Mouse (Mus musculus): ENCODE measurements around the gene Cxcr2. TPM values are rescaled to one million over a fixed set of nuclear protein-coding genes. Genes with fewer than 3 reads are reported as not detected.
"Not testable (repeated sequence)": the region's sequence is repeated elsewhere in the genome, so short reads cannot be mapped to it uniquely, and the experiment has no call there.

Cxcr2 gene
- total RNA-seq, 4 experiments from 2014 or later = 0.10 TPM; not detected in 3

DNA sequence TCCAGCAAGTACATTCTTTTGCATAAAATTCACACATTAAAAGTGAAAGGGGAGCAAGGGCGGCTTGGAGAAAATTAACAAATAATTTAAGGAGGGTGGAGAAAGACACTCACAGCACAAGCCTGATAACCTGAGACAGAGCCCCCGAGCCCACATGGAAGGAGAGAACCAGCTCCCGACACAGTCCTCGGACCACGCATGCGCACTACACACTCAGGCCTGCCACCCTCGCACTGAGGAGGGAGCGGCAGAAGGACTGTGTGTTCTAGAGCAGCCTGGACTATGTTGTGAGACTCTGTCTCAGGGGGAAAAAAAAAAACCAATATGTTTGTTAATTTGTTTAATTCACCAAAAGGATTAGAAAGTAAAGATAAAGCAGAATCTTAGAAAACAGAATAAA lies 12.0 kb upstream of the Cxcr2 start:
- DNase-seq = no peak

DNA sequence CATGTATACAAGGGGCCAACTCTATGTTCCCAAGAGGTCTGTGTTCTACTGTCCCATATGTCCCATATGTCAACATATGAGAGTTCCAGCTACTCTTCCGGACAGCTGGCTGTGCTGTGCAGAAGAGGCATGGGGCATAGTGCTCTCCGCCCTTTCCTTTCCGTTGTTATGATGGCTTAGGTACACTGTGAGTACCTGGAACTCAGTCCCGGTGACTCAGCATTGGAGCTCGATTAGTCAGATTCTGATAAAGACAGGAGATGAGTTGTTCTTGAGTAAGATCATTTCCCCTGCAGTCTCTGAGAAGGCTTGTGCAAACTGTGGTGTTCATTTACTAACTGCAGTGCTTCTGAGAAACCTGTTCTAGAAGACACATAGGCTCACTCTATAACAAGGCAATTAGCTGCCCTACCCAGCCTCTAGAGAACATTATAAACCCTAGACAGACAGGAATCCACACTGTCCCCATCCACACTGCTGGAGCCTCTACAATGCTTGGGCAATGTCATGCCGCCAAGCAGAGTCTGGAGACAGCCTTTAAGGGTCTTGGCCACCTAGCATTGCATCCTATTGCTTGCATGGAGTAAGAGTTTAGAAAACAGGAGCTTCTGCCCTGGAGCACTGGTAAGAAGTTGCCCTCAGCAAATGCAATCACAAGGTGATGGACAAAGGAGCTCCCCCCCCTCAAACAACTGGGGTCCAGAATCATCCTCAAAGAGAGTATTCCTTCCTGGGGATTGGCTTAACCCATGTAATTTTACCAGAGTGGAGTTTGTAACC lies 4.5 kb upstream of the Cxcr2 start:
- DNase-seq = no peak

- no peak for DNase-seq
These were observed 3.7 kb upstream of the Cxcr2 start for GRCm38 (mm10) chr1:74150101-74150500.

- no peak for DNase-seq
These were observed 2.7 kb upstream of the Cxcr2 start for GRCm38 (mm10) chr1:74151091-74151490.

GRCm38 (mm10) chr1:74155435-74156012 lies 1.7 kb downstream of the Cxcr2 start:
- no peak for DNase-seq

GRCm38 (mm10) chr1:74156381-74156910 lies 2.7 kb downstream of the Cxcr2 start:
- DNase-seq = no peak

GRCm38 (mm10) chr1:74159613-74160012 lies 5.8 kb downstream of the Cxcr2 start:
- DNase-seq = not testable (repeated sequence)

- no peak for DNase-seq
These were observed 6.2 kb downstream of the Cxcr2 start for GRCm38 (mm10) chr1:74160036-74160435.

GRCm38 (mm10) chr1:74167136-74167535 lies 13.3 kb downstream of the Cxcr2 start:
- no peak for DNase-seq

DNA sequence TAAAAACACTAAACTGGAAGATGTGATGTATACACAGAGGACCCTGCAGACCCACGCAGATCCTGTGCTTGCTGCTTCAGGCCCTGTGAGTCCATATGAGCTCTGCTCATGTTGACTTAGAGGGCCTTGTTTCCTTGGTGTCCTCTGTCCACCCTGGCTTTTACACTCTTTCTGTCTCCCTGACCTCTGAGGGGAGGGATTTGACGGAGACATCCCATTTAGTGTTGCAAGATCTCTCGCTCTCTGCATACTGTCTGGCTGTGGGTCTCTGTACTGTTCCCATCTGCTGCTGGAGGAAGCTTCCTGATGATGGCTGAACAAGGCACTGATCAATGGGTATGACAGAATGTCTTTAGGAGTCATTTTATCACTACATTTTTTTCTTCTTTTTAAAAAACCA lies 15.9 kb downstream of the Cxcr2 start:
- DNase-seq = no peak

DNA sequence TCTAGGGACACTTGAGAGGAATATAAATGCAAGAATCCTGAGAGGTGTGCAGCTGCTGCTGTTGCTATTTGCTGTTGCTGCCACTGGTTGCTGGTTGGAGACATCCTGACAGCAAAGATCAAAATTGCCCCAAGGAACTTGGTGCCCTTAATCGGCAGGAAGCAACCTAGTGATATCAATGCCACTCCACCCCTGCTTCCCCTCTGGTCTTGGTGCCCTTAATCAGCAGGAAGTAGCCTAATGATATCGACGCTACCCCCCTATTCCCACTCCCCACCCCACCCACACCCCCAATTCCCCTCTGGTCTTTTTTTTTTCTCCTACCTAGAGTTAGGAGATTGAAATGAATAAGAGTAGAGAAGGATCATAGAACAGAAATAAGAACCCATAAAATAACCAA lies 18.9 kb downstream of the Cxcr2 start:
- no peak for DNase-seq

DNA sequence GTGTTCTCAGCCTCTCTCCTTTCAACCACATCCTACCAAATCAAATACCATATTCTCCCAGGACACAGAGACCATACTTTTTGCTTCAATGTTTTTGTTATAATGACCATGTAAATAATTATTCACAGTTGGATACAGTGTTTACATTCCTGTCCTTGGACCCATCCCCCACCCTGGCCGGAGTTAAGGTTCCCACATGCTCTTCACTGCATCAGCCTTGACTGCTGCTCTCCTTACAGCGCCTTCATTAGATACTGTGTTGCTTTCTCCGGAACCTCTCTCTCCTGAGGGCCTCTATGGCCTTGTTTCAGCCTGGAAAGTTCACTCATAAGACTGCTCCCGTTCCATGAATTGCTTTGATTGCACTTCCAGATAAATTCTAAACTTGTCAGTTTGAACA lies 21.9 kb downstream of the Cxcr2 start:
- DNase-seq = no peak

DNA sequence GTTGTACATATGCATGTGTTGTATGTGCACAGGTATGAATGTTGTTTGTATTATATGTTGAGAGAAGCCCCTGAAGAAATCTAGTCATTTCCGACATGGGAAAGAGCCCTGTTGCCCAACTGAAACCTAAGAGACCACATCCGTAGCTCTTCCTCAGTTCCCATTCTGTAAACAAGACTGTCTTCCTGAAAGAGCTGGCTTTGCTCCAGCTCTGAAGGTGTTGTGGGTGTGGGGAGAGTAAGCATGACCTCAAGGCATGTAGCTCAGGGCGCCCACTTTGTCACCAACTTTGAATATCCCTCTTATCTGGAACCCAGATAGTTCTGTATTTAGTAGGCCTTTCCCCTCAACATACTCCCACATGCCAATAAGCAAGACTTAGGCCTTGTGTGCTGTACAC lies 24.8 kb downstream of the Cxcr2 start:
- DNase-seq = no peak

GRCm38 (mm10) chr1:74179624-74180408 lies 26.0 kb downstream of the Cxcr2 start:
- no peak for DNase-seq

DNA sequence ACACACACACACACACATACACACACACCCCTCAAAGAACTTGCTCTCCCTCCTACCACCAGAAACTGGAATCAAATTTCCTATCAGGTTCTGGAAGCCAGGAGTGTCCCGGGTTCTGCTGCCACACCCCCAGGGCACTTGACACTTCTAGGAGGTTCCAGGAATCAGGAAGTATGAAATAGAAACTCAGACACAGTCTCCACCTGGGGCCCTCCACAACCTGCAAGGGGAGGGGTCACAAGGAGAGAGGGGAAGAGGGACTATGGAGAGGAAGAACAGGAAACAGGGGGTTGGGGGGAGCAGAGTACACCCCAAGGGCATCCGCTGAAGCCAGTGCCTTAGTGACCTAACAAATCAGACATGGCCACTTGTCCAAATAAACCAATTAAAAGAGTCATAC lies 27.7 kb downstream of the Cxcr2 start:
- DNase-seq = no peak

GRCm38 (mm10) chr1:74183006-74183405 lies 29.2 kb downstream of the Cxcr2 start:
- DNase-seq = no peak

DNA sequence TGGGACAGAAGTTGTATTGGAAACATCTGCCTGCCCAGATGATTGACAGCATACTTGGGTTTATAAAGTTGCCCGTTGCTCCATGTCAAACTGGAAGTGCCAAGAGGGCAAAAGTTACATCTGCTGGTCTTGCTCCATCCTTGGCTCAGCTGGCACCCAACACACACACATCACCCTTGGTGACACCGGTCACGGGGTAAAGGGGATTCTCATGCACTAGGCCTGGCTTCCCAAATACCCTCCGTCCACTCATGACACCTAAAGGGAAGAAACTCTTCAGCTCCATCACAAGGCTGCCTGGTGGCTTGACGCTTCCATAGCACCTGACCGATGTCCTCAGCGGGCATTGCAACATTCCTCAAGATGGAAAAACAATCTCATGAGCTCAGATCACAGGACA lies 36.7 kb downstream of the Cxcr2 start:
- DNase-seq = no peak

DNA sequence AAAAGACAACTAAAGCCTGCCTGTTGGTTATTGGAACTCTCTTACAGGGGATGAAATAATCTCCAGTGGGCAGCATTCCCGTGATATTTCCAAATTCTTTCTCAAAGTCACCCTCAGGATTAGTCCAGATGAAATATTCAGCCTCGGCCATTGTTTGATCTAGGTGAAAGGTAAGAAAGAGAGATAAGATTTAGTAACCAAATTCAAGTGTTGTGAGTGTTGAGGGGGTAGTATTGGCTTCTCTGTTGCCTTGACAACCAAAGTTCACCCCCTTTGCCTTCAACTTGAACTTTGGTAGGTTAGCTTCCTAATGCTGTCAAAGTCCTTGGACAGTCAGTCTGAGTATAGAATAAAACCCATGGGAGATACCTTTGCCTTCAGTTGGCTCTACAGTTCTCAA lies 38.9 kb downstream of the Cxcr2 start:
- DNase-seq = no peak

DNA sequence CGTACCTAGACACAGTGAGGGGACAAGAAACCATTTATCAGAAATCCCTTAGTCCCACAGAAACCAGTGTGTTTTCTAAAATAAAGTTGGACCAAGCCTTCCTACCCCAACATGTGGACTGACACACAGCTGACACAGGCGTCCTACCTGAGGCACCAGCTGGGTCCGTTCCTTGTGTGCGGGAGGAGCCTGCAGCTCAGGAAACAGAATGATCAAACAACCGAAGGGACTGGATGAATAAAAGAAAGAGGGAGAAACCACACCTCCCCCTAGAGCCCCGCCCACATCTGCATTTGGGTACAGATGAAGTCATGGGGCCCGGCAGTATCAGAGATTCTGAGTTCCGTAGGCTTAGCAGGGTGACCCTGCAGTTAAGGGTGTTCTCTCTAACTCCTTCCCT lies 40.7 kb downstream of the Cxcr2 start, which contains the start of gene Cxcr1:
TSS of gene Cxcr1 (minus strand) at position 187 of the 400 bp plus-strand sequence.
- no peak for DNase-seq

DNA sequence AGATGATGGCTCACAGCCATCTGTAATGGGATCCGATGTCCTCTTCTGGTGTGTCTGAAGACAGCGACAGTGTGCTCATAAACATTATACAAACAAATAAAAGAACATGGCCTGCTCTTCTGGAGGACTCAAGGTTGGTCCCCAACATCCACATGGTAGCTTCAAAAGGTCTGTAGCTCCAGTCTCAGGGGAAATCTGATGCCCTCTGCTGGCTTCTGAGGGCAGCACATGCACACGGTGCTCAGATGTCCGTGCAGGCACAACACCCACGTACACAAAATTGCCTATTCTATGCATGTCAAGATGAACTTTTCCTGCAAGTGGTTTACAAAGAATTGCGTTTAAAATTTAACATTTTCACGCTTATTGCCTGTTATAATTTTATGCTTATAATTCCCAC lies 42.2 kb downstream of the Cxcr2 start:
- no peak for DNase-seq

- no peak for DNase-seq
These were observed 43.0 kb downstream of the Cxcr2 start for GRCm38 (mm10) chr1:74196621-74197419.

DNA sequence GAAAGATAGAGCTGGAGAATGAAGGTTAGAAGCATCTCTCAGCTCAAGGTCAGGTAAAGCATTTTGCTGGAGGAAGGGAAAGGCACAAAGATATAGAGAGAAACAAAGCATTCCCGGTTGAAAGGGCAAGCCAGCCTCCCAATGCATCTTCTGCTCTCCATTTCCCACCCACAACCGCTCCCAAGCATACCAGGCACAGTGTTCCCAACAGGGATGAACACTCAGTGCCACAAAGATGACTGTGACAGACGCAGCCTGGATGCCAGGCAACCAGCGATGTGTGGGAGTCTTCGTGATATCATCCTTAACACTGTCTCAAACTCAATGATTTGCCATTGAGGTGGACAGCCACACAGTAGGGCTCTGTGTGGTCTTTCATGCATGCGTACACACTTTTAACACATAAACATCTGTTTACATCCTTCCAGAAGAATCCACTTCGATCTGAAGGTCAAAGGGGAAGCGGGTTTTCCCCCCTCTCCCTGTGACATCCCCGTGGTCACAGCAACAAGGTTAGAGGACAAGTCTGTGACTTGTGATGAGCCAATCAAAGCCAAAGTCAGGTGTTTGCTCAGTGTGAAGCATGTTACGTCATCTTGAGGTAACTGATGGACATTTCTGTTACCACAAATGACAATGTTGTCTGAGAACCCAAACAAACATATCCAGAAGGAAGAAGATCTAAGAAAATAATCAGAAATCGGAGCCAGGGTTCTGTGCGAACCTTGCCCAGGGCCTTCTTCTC lies 44.1 kb downstream of the Cxcr2 start:
- DNase-seq = no peak

Measured in adrenal gland, adult 8-10 months (tissue).